In genomic region chr6:54236441-54236840, GRCm38 (mm10) we compare ENCODE assay signal across 14 mouse cellular contexts.
"Had no signal": no experiment of that assay in that cellular context is flagged by ENCODE, and none has a peak within 500 bp of the region (broad histone marks: within the 10 kb centered on the region; RNA-seq: fewer than 3 reads in every experiment).

No protein-coding gene starts in this region.

- ATAC-seq: lung, postnatal 0 days; midbrain, embryonic 13.5 days; midbrain, embryonic 16.5 days had no signal

- DNase-seq: kidney, adult 9 months; kidney, postnatal 14 days; kidney, postnatal 4 days; layer of hippocampus, adult 9-11 months; liver; liver, embryonic 13.5 days; lung, embryonic 14.5 days; retina, postnatal 1 day; right cerebral cortex, postnatal 25 days; thymus, adult 18-20 months; thymus, postnatal 36 days had no signal
